Mouse (Mus musculus) testis, adult 2 months (tissue): ENCODE results near the gene Olfr322.

Source experiments
- CTCF ChIP-seq: fragments of 200-500 bp; IDR thresholded peaks from 2 replicates; pipeline ENCODE4 v1.5.1; 2012; ENCODE audit warnings: low read depth, mild to moderate bottlenecking, inconsistent platforms, low read length, moderate library complexity; ENCODE audit not compliant: control insufficient read depth, insufficient read depth, insufficient replicate concordance
- POLR2A ChIP-seq: fragments of 200-500 bp; IDR thresholded peaks from 2 replicates; pipeline ENCODE4 v1.6.1; 2012; ENCODE audit warnings: low read depth, mild to moderate bottlenecking, inconsistent platforms, low read length, moderate library complexity; ENCODE audit not compliant: control insufficient read depth

GRCm38 (mm10) chr11:58671825-58672224 lies 13.2 kb downstream of the Olfr322 start:
- TF ChIP-seq CTCF = no peak
- no peak for TF ChIP-seq POLR2A
